Mouse (Mus musculus) heart, adult 9 months (tissue): ENCODE results near the gene Rgs3.

Experiments
- DNase-seq, 2 experiments: peaks; one replicate each; pipeline ENCODE4 v3.0.0; 2022; ENCODE audit warnings: low spot score in 2 of 2

Gene Rgs3

DNA sequence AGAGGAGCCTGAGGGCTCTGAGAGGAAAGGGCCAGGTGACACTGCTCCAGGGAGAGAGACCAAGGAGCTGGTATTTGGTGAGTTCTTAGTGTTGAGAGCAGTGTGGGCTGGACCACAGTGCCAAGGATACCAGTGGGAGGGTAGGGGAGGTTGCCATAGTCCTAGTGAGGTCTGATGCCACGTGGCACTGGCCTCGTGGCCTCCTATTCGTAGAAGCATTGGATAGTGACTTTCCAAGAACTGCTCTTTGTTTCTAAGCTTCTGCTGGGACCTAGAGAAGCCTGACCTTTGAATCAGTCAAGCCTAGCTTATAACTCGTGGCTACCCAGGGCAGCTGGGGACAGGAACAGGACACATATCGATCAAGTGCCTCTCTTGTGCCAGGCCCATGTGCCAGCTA is 164.1 kb downstream of the Rgs3 start:
- no peak for DNase-seq

DNA sequence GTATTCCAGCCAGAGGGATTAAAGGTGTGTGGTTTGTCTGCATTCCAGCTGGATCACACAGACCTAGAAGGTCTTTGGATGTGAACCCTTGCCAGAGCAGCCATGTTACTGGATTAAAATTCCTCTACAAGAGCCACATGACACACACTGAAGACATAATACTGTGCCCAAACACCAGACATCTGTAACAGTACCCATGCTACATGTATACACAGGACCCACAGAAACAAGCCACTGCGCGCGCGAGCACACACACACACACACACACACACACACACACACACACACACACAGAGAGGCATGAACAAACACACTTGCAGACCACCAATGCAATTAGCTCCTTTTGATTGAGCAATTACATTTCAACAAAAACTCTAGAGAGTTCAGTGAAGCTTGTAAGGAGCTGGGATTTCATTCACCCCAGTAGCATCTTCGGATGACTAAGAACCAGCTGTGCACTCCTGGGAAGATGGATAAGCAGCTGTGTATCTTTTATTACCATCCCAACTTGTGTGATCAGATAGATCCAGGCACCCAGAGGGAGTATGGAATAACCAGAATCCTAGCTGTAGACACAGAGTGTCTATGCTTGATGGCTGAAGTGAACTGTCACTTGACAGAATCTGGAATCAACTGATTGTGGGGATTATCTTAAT is 166.8 kb downstream of the Rgs3 start:
- no peak for DNase-seq

DNA sequence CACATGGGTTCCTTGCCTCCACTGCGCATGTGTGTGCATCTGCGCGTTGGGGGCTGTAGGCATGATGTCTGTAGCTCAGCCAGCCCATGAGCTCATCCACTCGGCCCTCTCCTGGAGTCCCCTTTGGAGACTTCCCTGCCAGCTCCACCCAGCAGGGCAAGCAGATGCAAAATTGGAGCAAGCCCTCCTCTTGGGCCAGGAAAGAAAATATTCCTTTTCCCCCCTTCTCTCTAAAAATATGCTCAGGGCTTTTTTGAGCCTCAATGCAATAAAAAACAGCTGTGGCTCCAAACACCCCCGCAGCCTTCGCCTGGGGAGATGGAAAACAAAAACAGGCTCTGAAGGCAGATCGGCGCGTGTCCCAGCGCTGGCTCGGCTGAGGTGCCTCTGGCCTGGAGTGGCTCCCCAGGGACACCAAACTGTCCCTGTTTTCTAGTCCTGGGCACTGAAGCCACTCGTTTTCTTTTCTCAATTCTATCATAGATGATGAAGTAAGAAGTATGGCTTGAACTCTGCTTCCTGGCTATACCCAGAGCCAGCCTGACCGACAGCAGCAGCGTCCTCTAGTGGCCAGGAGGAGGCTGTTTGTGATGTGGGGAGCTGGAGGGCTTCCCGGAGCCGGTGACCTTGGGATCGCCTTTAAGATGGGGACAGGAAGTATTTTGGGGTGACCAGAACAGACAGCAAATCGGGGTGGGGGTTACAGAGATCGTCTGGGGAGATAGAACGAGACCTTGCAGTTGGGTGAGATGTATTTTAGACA is 168.1 kb downstream of the Rgs3 start:
- peak; percentile 86 for DNase-seq

DNA sequence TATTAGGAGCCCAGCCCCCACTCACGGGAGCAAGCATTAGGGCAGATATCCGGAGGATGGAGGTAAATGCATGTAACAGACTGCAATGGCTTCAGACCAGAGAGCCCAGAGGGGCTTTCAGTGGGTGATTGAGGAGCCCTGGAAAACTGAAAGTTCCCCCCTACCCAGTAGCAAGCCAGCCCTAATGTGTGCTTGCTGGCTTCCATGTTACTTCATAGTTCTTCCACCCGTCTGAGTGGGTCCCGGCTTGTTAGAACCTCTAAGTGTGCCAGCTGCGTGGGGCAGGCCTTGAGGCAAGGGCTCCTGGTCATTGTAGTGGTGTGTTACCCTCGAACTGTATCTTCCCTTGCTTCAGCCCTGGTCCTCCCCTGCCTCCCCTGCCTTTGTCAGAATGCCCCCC is 168.8 kb downstream of the Rgs3 start:
- no peak for DNase-seq

DNA sequence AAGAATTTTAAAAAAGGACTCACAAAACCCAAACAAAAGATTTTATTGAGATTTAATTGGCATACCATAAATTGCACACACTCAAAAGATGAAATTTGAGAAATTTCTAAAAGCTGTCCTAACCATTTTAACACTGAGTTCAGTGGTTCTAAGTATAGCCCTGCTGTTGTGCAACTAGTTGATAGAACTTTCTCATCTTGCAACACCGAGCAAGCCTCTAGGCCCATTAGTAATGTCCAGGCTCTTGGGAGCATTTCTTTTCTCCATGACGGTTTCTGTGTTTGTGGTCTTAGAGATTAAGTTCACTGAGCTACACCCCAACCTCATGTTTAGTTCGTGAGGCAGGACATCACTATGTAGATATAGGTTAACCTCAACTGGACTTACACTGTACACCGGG is 169.5 kb downstream of the Rgs3 start:
- DNase-seq = peak in 1 of 2 experiments; percentile 47

DNA sequence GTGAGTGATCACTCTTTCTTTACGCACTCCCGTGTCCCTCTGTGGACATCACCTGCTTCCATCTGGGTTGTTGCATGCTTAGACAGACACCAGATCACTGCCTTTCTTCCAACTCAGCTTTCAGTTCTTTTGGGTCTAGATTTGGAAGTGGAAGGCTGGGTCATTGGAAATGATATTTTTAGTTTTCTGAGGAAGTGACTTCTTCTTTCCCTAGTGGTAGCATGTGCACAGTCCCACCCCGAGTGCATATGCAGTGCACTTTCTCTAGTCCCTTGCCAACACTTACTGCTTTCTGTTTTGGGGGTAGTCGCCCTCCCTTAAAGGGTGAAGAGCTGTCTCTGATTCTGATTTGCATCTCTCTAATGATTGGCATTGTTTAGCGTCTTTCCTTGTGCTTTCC is 170.3 kb downstream of the Rgs3 start:
- DNase-seq = peak; percentile 34 to 57

DNA sequence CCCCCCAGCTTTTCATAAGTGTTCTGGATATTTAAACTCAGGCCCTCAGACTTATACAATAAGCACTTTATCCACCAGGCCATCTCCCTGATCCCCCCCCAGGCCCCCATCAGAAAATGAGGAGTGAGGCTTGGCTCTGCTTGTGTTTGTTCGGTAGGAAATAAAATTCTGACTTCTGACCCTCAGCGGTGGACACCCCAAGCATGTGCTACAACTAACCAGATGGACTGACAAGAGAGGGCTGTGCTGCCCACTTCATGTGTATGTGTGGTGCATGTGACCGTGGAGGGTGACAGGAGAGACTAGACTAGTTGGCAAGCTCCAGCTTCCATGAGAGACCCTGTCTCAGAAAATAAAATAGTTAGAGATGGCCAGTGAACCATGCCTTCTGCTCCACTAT is 171.2 kb downstream of the Rgs3 start:
- no peak for DNase-seq

DNA sequence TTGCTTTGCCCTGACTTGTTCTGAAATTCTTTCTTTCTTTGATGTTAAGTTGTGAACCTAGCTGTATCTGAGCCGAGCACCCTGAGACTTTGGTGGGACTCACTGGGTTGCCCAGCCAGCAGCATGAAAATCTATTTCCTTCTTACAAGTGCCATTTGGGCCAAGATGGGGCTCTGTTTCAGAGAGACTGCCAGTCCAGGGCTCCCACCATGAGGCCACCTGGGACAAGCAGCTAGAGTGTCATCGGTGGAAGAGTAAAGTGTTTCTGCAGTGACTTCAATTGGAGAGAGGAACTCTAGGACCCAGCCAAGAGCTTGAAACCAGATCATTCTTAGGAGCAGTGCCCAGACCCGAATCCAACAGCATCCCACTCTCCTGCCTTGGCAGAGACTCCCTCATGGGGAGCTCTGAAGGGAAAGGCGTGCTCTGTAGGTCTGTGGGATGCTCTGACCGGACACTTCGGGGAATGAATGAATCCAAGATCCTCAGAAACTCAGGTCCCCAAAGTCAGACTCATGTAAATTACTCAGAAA is 171.9 kb downstream of the Rgs3 start:
- no peak for DNase-seq

DNA sequence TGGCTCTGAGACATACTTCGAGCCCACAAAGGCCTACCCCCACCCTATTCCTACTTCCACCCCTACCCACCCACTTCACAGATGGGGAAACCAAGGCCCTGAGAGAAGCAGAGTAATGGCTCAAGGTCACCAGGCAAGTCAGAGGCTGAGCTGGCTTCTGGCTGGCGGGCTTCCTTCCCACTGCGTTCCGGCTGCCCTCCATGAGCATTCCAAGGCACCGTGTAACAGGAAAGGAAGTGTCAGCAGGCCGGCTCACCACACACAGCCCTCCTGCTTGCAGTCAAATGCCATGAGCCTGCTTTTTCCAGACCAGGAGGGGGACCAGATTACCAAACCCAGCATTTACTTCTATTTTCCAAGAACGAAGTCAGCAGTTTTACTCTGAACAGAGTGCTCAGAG is 172.4 kb downstream of the Rgs3 start:
- peak; percentile 47 to 56 for DNase-seq

DNA sequence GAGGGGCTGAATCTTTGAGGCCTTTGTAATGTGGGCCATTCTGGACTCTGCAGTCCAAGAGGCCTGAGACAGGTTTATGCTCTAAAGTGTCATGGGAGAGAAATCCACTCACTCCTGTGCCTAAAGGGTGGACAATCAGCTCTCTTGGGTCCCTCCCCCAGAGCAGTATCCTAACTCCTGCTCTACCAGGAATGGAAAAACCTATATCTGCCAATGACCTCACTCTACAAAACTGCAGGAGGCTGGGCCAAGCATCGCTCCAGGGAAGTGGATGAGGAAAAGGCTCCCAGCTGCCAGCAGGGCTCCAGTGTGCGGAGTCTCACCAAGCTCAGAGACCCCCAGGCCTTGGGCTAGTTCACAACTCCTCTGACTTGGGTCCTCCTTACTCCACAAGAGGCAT is 173.2 kb downstream of the Rgs3 start:
- DNase-seq = peak; percentile 73 to 78

DNA sequence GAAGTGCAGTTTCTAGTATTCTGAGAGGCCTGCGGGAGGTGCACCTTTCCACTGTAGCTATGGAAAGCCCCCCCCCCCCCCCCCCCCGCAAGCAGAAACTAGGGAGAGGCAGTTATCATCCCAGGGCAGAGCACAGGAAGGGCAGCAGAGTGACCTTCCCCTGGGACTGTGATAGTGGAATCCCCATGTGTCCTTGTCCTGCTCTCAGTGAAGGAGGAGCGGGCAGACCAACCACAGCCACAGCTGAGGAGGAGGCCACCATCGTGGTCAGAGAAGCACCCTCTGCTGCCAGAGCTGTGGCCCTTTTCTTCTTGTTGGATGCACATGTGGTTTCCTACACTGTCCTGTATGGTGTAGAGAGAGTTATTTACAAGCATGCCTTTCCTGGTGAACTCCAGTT is 174.3 kb downstream of the Rgs3 start:
- DNase-seq = no peak

DNA sequence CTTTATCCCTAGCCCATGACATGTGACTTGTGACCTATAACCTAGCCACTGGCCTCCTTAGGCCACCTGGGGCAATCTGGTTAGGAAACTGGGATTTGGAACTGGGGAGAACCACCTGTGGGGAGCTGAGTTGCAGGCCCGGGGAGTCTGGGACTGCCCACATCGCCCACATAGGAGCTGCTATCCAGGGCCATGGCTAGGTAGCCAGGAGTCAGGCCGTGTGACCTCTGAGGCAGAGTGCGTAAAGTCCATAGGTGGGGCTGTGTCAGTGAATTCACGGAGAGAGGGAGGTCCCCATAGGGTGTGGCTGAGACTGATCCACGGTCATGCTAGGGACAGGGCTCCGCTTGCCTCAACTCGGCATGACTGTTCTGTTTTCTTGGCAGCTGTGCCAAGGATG is 175.6 kb downstream of the Rgs3 start:
- DNase-seq = no peak

DNA sequence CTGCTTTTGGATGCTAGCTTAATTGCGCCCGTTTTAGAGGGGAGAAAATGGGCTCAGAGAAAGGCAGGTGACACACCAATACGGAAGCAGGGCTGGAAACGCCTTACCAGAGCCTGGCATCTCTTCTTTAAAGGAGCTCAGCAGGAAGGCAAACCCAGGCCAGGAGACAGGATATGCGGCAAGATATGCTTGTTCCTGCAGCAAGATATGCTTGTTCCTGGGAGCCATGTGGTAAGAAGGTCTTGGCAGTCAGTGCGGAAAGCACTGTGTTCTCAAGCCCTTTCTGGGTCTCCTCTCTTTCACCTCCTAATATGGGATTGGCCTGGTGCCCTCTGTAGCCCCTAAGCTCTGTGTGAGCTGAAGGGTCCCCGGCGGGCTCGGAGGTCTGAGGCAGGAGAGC is 176.2 kb downstream of the Rgs3 start:
- peak; percentile 54 to 68 for DNase-seq

DNA sequence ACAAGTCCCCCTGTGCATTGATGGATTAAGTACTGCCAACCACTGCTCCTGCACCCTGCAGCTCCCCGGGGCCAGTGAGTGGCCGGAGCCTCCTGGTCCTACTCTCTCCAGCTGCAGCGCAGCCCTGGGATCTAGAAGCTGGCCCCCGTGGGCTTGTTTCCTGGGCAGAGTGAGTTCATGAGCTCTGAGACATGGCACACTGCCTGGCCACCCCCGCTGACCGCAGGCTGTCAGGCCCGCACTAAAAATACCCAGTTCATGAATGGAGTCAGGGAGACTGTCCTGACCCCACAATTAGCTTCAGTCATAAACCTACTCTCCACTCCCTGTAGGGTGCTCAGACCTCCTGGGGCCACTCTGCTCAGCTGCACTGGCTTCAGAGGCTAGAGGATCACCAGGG is 176.8 kb downstream of the Rgs3 start:
- DNase-seq = peak; percentile 70 to 72

DNA sequence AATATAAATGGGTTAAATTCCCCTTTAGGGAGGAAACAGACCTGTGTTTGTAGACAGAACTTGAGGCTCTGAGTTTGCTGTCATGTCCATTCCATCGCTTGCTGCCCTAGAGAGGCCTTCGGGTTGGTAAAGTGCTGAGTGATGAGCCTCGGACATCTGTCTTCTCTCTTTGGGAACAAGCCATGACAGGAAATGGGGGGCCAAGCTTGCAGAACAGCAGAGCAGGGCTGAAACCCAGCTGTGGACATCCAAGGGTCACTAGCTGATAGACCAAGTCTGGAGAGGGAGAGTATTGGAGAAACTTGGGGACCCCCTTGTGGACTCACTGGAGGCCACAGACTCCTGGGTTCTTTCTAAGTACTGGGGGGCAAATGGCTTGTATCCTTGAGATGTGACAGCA is 177.3 kb downstream of the Rgs3 start:
- no peak for DNase-seq

DNA sequence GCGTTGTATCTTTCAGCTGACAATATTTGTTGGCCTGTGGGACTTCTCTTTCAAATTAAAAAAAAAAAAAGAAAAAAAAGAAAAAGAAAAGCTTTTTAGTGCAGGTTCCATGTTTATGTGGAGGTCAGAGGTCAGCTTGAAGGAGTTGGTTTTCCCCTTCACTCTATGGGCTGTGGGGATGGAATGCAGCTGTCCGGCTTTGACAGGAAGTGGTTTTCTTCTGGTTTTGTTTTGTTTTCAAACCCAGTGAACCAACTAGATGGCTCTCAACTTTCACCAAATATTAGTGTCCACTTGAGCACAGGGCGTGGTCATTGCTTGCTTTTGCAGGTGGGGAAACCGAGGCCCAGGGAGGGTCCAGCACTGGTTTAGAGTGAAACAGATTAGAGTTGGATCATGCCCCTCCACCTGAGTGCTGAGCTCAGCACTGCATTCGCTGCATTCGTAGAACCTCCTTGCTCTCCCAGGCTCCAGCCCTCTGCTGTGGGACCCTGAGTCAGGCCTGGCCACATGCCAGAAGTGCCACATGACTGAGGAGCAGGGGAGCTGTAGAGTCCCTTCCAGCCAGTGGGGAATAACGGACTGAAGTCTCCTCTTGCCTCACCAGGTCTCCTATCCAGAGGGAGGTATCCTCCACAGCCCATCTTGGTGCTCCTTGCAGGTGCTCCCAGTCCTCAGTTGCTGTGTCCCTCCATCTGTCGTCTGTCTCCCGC is 178.5 kb downstream of the Rgs3 start:
- peak; percentile 58 to 63 for DNase-seq

DNA sequence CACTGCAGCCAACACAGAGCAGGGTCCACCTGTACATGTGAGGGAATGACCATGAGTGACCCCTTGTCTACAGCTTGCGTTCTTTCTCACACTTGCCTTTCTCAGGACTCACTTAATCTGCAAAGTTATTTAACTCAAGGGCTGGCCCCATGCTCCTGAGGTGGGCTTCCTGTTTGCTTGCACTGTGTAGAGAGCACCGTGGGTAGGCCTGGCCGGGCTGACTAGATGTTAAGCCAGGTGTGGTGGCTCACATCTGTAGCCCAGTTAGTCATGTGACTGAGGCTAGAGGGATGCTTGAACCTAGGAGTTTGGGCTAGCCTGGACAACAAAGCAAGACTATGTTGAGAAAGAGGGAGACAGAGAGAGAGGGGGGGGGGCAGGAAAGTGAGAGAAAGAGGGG is 179.3 kb downstream of the Rgs3 start:
- no peak for DNase-seq

DNA sequence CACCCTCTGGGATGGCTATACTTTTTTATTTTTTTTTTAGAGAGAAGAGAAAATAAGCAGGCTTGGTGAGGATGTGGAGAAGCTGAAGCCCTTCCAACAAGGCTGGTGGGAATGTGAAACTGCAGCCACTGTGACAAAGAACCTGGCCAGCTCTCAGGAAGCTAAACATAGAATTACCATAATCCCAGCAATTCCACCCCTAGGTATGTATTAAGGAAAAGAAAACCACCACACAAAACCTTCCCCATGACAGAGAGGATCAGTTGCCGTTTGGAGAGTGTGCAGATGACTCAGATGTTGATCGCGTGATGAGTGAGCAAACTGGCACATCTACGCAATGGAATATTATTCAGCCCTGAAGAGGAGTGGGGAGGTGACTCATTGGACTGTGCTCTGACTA is 179.9 kb downstream of the Rgs3 start:
- DNase-seq = no peak

DNA sequence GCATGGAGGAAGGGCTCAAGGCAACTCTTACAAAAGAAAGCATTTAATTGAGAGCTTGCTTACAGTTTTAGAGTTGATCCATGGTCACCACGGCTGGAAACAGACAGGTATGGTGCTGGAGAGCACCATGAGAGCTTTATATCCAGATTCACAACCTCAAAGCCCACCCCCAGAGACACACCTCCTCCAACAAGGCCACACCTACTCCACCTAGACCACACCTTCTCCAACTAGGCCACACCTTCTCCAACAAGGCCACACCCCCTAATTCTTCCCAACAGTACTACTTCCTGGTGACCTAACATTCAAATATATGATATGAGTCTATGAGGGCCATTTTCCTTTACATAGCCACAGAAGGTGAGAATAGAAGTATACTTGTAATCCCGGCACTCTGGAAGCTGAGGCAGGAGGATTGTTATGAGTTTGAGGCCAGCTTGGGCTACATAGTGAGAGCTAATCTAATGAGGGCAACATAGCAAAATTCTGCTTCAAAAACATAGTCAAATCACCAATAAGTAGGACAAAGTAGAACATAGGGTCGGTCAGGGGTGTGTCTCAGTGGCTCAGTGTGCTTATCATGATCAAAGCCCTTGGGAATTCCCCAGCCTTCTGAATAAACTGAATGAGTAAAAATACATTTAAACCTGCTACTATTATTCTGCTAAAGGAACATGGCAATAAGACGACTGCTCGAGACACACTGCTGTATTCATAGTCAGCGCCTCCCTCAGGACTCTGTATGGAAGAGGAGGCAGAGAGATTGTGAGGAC is 180.8 kb downstream of the Rgs3 start:
- DNase-seq = no peak

DNA sequence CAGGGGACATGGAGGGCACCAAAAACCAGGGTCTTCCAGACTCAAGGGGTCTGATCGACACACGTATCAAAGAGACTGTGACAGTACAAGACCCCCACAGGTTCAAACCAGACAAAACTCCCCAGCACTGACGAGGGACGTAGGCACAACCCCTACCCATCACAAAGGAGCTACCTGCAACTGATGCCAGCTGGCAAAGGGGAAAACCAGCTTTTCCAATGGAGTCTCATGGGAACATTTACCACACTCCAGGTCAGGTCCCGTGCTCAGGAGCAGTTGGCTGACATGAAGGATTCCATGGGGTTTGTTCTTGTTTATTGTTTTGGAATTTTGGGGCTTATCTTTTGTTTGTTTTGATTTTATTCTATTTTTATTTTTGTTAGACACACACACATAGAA is 181.4 kb downstream of the Rgs3 start:
- no peak for DNase-seq

DNA sequence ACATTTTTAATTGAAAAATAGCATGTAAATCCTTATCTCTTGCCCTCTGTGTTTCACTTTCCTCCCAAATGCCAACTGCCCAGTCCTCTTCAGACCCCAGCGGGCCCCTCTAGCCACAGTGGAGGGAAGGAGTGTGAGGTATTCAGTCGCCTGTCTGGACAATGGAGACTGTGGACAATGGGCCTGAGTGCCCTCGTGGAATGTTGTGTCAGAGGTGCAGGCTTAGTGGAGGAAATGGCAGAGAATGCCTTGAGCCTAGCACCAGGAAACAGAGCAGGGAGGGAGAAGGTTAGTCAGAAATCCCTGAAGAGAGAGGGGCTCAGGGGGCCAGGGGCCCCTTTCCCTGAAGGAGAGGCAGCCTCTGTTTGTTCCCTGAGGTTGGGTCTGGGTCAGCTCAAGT is 182.0 kb downstream of the Rgs3 start:
- no peak for DNase-seq
